Mouse (Mus musculus) activated CD4-positive, CD25-positive, alpha-beta regulatory T cell, adult 4 months (primary cell): ENCODE data around the gene Sec24c. TPM values are rescaled to one million over a fixed set of nuclear protein-coding genes. Genes with fewer than 3 reads are reported as not detected.
"Not testable (repeated sequence)": the region's sequence is repeated elsewhere in the genome, so short reads cannot be mapped to it uniquely, and the experiment has no call there.

ENCODE experiments used
- ATAC-seq: one replicate; pipeline ENCODE4 v1.8.0; 2017
- polyA plus RNA-seq, 2 experiments: library from polyadenylated mRNA; unstranded; fragments of 100-300 nt; shearing (Covaris generic); gene quantifications; one replicate each; pipeline ENCODE4 v1.2.1; 2017

The Sec24c gene
- polyA plus RNA-seq, 2 experiments from 2014 or later, result 94.7 to 97.5 TPM

DNA sequence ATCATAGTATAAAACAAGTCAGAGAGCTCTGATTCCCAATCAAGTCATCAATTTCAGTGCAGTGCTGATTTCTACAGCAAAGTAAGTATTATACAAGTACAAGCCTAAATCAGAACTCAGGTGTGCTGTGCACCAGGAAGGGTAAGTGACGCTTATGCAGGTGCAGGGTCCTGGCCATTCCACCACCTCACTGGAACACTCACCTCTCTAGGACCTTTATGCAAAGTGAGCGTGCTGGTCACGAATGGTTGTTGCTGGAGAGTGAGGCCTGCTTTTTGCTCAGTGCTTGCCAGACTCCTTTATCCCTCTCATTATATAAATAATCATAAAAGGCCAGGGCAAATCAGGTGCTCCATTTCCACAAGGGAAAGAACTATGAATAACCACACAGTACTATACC, 26.3 kb downstream of the Sec24c start:
- no peak for ATAC-seq

DNA sequence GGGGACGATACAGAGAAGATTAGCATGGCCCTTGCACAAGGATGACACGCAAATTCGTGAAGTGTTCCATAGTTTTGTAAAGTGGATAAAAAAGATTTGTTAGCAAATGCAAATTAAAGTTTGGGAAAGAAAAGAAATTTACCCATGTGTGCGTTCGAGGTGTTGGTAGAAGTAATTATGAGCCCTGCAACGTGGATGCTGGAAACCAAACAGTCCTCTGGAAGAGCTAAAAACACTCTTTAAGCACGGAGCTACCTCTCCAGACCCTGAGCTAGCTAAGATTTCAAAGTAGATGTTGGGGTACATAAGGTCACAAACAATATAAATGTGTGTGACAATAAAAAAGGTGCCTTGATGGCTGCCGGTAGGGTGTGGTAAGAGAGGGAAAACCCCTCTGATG, 27.4 kb downstream of the Sec24c start:
- no peak for ATAC-seq

DNA sequence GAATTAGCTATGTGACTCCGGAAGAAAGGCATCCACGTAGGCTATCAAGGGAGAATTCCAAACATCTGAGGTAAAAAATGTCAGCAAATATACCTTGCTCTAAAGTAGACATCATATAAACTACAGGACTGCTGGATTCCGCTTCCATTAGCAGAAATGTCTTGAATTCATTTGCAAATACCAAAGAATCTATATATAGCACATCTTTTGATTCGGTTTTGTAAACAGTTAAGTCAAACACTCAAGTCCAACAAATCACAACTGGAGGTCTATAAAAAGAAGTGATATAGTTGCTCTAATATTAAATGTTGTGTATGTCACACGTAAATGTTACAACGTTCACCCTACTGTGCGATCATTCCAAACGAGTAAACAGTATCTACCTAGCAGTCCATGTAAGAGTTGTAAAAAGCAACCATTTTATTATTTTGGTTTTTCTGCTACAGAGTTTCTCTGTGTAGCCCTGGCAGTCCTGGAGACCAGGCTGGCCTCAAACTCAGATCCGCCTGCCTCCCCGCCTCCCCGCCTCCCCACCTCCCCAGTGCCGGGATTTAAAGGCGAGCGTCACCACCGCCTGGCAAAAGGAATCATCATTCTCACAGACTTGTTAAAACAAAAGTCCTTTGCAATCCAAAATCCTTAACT, 28.1 kb downstream of the Sec24c start:
- ATAC-seq, result no peak

DNA sequence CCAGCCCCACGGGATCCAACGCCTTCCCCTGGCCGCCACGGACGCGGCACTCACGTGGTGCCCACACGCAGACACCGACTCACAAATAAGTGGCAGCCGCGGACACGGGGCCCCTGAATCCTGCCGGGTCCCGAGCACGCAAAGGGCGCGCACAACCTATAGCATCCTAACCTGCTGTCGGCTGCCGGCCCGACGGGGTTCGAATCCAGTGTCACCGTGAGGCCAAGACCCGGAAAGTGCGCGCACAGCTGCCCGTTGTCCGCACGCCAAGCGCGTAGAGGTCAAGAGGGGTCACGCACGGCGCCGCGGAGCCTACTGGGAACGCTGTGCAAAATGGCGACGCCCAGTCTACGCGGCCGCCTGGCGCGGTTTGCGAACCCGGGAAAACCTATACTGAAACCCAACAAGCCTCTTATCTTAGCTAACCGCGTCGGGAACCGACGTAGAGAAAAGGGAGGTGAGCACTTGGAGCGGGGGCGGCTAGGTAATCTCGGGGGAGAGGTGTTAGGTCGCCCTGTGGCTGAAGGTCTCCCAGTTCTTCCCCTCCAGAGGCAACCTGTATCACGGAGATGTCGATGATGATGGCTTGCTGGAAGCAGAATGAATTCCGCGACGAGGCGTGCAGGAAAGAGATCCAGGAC, 28.8 kb downstream of the Sec24c start, which contains the start of gene Chchd1:
Chchd1 (plus strand) TSS at position 266 of the 641 bp plus-strand sequence.
- peak; percentile 65 for ATAC-seq

DNA sequence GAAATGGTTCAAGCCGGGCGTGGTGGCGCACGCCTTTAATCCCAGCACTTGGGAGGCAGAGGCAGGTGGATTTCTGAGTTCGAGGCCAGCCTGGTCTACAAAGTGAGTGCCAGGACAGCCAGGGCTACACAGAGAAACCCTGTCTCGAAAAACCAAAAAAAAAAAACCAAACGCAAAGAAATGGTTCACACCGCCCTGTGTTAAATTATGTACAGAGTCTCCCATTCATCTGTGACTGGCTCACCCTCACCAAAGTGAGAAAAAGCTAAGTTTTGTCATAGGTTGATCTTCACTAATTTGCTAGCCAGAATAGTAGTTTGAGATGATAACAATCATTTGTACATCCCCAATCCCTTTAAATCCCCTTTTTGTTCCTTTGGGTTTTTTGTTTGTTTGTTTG, 29.4 kb downstream of the Sec24c start:
- not testable (repeated sequence) for ATAC-seq

DNA sequence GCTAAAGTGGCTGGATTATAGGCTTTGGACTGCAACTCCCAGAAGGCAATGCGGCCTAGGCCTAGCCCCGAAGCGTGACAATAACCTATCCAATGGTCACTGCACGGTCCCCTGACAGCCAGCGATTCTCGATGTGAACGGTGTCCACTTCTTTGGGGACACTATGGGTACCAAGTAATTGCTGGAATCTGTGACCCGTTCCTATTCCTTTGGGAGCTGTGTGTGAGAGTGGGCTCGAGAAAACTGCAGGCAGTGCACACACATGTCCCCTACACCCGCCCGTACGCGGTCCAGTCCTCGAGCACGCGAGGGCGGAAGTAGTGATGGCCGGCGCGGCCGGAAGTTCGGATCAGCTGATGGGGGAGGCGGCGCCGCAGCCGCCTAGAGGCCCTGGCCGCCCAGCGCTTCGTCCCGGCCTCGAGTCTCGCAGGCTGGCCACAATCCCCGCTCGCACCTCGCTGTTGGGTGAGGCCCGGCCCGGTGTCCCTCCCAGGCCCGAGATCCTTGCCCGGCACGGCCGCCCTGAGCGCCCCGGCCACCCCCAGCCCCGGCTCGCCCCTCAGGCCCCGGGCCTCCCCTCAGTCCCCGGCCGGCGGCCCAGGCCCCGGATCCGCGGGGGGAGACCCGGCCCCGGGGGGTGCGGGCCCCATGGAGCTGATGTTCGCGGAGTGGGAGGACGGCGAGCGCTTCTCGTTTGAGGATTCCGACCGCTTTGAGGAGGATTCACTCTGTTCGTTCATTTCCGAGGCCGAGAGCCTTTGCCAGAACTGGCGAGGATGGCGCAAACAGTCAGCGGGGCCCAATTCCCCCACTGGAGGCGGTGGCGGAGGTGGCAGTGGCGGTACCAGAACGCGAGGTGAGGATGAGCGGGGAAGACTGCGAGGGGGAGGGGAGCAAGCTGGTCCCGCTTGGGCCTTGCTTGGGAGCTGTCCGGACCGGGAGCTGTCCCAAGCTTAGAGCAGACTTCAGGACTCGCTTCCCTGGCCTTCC, 33.4 kb downstream of the Sec24c start, which contains the start of gene Zswim8:
Zswim8 (plus strand) TSS at position 352 of the 990 bp plus-strand sequence.
- peak; percentile 60 for ATAC-seq

DNA sequence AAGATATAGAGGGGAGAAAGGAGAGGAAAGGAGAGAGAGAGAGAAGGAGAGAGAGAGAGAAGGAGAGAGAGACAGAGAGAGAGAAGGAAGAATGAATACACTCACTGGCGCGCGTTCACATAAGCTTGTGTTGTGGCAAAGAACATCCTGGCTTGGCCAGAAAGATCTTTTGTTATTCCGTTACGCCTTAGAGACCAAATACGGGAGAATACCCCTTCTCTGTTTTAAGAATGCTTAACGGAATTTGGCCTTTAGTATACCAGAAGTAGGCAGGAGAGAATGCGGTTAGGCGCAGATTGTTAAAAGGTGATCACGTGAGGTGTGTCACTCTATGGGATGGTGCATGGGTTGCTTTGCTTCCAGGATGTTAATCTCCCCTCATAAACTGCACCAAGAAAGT, 34.1 kb downstream of the Sec24c start:
- peak; percentile 38 for ATAC-seq

GRCm38 (mm10) chr14:20713832-20714231, 39.7 kb downstream of the Sec24c start:
- no peak for ATAC-seq

- ATAC-seq, result no peak
These were observed 44.3 kb downstream of the Sec24c start for GRCm38 (mm10) chr14:20718443-20718842.

GRCm38 (mm10) chr14:20719767-20720166, 45.7 kb downstream of the Sec24c start:
- no peak for ATAC-seq

GRCm38 (mm10) chr14:20721371-20721770, 47.3 kb downstream of the Sec24c start:
- no peak for ATAC-seq

GRCm38 (mm10) chr14:20723006-20723405, 48.9 kb downstream of the Sec24c start:
- ATAC-seq, result no peak

- ATAC-seq, result no peak
These were observed 49.9 kb downstream of the Sec24c start for GRCm38 (mm10) chr14:20724043-20724442.

GRCm38 (mm10) chr14:20725660-20726339, 51.7 kb downstream of the Sec24c start:
- ATAC-seq, result no peak

- no peak for ATAC-seq
These were observed 55.8 kb downstream of the Sec24c start for GRCm38 (mm10) chr14:20729871-20730270.

DNA sequence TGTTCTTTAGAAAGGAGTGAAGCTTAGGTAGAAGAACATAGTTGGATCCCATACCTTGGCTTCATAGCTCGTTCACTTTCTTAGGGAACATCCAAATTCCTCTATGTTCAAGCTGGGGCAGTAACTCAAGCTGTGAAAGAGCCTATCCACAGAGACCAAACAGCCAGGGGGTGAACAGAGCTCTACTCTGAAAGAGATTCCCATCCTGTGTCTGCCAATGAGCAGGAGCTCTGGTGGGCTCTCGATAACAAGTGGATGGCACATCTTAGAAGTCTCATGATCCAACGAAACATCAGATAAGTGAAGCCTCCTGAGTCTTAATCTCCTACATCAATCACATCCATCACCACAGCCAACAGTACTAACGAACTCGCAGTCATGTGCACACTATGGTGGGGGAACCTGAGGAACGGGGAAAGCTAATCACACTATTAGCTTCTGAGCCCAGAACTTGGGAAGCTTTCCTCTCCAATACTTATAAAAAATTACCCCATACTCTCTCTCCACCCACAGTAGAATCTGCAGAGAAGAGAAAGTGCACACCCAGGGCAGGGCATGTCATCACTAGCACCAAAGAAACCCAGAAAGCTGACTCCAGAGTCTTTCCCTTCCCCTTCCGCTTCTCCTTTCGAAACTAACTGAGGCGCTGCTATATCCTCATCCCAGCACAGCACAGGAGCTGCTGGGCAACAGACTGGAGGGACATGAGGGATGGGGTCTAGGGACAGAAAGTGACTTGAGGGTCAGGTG, 56.9 kb downstream of the Sec24c start:
- ATAC-seq, result no peak

DNA sequence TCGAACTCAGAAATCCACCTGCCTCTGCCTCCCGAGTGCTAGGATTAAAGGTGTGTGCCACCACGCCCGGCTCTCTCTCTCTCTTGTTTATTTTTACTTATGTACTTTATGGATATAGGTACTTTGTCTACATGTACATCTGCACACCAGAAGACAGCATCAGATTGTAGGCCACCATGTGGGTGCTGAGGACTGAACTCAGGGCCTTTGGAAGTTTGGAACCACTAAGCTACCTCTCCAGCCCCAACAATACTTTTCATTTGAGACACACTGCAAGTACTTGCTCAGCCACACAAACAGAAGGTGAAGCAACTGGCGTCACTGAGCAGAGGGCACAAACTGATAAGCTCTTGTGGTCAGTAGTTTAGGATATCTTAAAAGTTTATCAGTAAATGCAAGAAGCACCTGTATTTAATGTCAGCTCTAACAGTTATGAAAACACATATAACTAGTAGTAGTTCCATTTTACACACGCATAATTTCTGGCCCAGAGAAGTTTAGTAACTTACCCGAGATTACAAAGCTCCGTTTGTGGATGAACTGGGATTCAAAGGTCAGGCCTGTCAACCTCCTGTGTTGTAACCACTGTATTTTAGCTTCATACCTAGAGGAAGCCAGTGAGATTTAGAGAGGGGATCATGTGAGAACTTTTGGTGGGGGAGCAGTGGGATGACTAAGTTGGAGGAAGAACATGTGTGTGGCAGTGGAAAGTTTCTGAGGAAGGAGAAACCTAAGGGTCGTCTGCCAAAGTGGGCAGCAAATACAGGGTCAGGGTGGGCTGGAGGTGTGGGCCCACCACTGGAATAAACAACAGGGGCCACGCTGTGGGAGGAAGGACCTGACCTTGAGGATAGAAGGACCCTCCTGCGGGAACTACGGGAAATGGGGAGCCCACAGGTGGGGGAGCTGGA, 59.2 kb downstream of the Sec24c start:
- ATAC-seq, result no peak

GRCm38 (mm10) chr14:20733952-20734774, 60.1 kb downstream of the Sec24c start, which contains the start of gene Ndst2:
Gene Ndst2, minus strand, starts transcription at chr14:20734562.
- ATAC-seq, result peak; percentile 93

GRCm38 (mm10) chr14:20735052-20735451, 60.9 kb downstream of the Sec24c start:
- ATAC-seq, result no peak
